Mouse (Mus musculus) ovary, postnatal 14 days (tissue): ENCODE measurements around the gene Ccnt2.
"Not testable (repeated sequence)": the region's sequence is repeated elsewhere in the genome, so short reads cannot be mapped to it uniquely, and the experiment has no call there.

Experiments used
- DNase-seq: peaks from one replicate; pipeline ENCODE4 v3.0.0; 2022; ENCODE audit warnings: low spot score

Ccnt2 gene

DNA sequence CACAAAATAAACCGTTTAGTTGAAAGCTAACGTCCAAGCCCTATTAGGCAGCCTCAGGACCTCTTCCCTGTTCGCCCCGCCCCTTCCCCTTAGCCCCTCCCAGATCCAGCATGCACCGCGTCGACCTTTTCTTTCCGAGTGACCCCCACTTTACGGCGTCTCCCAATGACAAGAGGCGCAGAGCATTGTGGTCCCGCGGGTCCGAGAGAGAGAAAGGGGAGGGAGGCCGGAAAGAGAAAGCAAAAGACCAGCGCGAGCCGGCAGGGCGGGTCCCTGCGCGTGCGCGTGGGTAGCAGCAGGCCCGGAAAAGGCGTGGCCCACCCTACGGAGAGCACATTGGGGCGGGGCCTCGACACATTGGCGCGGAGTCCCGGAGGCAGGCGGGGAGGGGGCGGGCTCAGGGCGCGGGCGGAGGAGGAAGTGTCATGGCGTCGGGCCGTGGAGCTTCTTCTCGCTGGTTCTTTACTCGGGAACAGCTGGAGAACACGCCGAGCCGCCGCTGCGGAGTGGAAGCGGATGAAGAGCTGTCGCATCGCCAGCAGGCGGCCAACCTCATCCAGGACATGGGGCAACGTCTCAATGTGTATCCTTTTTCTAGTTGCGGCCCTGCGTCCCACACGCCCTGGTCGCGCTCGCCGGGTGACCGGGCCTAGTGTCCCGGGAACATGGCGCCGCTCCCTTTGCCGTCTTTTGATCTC lies at the start of gene Ccnt2:
TSS of gene Ccnt2 (plus strand) at position 362 of the 698 bp plus-strand sequence.
- DNase-seq, result peak; percentile 96

DNA sequence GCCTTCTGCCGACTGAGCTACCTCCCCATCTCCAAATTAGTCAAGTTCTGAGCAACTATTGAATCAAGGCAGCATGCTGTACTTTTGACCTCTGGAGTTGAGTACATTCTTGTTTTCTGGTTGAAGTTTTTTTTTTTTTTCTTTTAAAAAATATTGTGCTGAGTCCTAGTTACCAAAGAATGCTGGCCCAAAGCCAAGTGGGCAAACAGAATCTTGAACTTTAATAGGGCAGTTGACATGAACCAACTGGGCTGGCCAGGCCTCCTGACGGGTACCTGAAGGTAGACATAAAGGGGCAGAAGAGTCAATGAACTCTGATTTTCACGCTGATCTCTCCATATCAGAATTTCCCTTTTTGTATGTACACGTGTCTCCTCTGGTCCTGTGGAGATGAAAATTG lies 44.9 kb upstream of the Ccnt2 start, which contains the start of gene Acmsd:
TSS of gene Acmsd (plus strand) at position 318 of the 400 bp plus-strand sequence.
- DNase-seq, result no peak

- DNase-seq, result no peak
Measured at GRCm38 (mm10) chr1:127731086-127731485, 42.9 kb upstream of the Ccnt2 start.

GRCm38 (mm10) chr1:127732435-127732834 lies 41.5 kb upstream of the Ccnt2 start:
- DNase-seq, result no peak

GRCm38 (mm10) chr1:127732841-127733240 lies 41.1 kb upstream of the Ccnt2 start:
- no peak for DNase-seq

- DNase-seq, result no peak
Measured at GRCm38 (mm10) chr1:127735356-127735755, 38.6 kb upstream of the Ccnt2 start.

- DNase-seq, result no peak
Measured at GRCm38 (mm10) chr1:127750401-127751102, 23.4 kb upstream of the Ccnt2 start.

DNA sequence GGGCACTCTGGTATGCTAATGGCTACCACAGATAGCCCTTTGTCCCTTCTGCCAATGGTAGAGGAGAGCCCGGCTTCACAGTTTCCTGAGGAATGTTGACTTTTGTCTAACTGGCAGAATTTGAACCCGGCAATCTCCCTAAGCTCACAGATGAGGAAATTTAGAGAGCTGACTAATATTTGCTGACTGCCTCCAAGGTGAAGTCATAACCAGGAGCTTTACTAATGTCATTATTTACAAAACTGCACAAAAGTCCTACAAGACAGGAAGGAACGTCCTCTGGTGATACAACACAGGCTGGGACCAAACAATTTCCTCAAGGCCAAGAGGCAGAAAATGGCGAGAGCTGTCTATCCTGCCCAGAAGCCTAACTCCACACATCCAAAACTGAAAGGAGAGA lies 18.2 kb upstream of the Ccnt2 start:
- no peak for DNase-seq

DNA sequence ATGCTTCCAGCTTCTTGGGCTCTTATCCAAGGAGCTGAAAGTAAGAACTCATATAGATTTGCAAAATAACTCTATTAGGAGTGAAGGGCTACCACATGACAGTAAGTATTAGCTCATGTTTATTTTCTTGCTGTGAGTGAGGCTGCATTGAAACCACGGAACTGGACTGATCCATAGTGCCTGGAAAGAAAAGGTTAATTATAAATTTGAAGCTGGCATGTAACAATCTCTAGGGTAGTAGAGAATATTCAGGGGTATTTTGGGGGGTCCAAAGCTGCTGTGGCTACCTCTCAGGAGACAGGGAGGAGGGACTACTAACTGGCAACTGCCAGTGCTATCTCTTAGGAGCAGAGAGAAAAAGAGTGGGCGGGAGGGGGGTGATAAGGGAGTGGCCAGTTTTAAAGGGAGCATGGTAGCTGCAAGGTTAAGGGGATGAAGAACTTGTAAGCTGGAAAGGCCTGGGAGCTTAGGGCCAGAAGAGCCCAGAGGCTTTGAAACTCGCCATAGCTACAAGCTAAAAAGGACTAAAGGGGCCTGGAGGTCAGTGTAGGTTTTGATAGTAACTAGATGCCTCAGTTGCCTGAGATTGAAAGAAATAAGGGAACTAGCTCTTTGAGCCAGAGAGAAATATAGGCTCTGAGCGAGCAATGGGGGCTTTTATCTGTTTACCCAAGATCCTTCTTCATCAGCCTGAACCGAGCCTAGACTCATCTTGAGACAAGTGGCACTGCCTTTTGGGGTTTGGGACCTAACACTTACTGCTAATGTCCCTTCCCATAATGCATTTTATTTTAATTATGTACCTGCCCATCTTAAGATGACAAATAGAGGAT lies 17.4 kb upstream of the Ccnt2 start:
- DNase-seq, result no peak

- DNase-seq, result not testable (repeated sequence)
Measured at GRCm38 (mm10) chr1:127757164-127757545, 16.8 kb upstream of the Ccnt2 start.

GRCm38 (mm10) chr1:127765468-127765867 lies 8.5 kb upstream of the Ccnt2 start:
- no peak for DNase-seq

DNA sequence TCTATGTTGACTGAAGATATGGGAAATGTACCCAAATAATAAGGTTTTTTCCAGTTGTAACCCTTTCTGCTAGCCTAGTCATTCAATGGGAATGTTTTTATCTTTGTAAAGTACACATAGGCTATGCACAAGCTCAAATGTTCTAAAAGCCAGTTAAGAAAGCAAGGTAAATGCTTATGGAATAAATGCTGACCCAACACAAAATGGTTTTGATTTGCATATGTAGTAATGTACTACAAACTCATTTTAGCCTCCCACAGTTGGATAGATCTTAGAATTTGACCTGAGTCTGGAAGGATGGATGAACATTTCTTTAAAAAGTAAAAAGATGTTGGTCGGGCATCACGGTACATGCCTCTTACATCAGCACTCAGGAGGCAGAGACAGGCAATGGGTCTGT lies 7.2 kb upstream of the Ccnt2 start:
- DNase-seq, result no peak

DNA sequence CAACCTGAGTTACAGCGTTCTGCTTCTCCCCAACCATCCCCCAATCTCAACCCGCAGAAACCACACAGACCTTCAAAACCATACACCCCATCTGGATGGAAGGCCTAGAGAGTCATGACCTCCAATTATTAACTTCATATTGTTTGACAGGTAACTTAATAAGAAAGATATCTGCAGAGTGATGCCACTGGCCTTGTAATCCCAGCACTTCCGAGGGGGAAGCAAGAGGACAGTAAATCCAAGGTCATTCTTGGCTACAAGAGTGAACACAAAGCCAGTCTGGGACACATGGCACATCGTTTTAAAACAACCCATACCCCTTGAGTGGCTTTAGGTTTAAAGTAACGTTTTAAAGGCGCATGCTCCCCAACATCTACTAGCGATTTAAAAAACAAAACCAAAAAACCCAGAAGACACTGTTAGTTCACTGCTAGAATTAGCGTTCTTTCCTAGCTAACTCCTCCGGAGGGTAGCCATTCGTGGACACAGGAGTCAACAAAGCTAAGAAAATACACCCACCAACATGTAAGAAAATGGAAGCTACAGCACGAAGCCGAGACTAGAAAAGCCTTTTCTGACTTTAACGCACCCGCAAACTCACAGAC lies 664 bp upstream of the Ccnt2 start:
- DNase-seq, result no peak

GRCm38 (mm10) chr1:127774501-127774880 lies 527 bp downstream of the Ccnt2 start:
- DNase-seq, result no peak

GRCm38 (mm10) chr1:127775206-127775720 lies 1.3 kb downstream of the Ccnt2 start:
- DNase-seq, result no peak

DNA sequence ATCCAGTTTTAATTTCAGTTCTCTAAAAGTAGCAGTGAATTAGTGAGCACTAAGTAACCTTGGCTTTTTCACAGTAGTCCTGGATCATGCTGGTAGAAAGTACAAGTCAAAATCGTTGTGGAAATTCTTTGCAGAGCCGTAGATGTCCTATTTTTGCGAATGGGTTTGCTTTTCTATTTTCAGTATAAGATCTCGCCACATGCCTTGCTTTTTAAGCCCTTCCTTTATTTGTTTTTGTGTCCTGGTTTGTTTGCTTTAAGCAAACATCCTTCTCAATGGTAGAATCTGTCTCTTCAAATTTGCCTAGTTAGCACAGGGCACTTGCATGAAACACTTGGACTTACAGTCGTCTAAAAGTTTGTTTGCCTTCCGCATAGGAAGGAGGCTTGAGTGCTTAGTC lies 2.3 kb downstream of the Ccnt2 start:
- no peak for DNase-seq

DNA sequence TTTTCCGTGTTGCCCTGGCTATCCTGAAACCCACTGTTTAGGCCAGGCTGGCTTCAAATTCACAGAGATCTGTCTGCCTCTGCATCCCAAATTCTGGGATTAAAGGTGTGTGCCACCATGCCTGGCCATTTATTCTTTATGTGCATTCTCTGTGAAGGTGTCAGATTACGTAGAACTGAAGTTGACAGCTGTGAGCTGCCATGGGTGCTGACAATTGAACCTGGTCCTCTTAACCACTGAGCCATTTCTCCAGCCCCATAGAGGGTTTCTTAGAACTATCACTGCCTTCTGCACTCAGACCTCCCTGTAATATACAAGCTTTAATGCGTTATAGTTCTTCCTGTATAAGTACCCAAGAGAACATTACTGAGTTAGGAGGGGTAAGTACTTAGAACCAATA lies 4.6 kb downstream of the Ccnt2 start:
- DNase-seq, result no peak

- no peak for DNase-seq
Measured at GRCm38 (mm10) chr1:127780142-127780541, 6.2 kb downstream of the Ccnt2 start.

DNA sequence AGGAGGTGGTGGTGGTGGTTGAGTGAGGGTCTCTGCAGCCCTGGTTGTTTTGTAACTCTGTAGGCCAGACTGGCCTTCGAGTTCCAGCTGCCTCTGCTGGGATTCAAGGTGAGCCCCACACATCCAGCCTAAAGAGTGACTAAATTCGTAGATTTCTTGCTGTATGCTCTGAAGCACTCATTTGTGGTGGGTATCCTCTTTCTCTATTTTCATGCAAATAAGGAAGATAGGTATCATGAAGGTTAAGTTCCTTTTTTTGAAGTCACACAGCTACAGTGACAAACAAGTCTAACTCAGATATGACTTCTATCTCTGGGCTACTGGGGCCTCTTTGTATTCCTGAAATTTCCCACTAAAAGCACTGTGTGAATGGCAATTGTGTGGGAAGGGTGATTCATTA lies 6.9 kb downstream of the Ccnt2 start:
- DNase-seq, result no peak

- DNase-seq, result no peak
Measured at GRCm38 (mm10) chr1:127783862-127784261, 9.9 kb downstream of the Ccnt2 start.

- no peak for DNase-seq
Measured at GRCm38 (mm10) chr1:127785882-127786281, 11.9 kb downstream of the Ccnt2 start.

- DNase-seq, result no peak
Measured at GRCm38 (mm10) chr1:127788943-127789342, 15.0 kb downstream of the Ccnt2 start.
